Mouse (Mus musculus) neutrophil, adult 5-6 weeks (primary cell): ENCODE results near the gene Vmn1r51. TPM values are rescaled to one million over a fixed set of nuclear protein-coding genes. Genes with fewer than 3 reads are reported as not detected.
"Not testable (repeated sequence)": the region's sequence is repeated elsewhere in the genome, so short reads cannot be mapped to it uniquely, and the experiment has no call there.

Experiments
- ATAC-seq: fragments of 151-379, 151-347 bp; 2 replicates; pipeline ENCODE4 v1.8.0; 2017; ENCODE audit warnings: mild to moderate bottlenecking, moderate TSS enrichment; ENCODE audit not compliant: insufficient number of reproducible peaks, poor library complexity, low FRiP score, severe bottlenecking; ENCODE audit errors: extremely low read depth
- total RNA-seq: library from RNA; stranded (forward); fragments of 200-1000 nt; gene quantifications from 2 replicates; pipeline ENCODE4 v1.2.3, GENCODE M21; 2017

Gene Vmn1r51
- total RNA-seq = not detected in 2 replicates

DNA sequence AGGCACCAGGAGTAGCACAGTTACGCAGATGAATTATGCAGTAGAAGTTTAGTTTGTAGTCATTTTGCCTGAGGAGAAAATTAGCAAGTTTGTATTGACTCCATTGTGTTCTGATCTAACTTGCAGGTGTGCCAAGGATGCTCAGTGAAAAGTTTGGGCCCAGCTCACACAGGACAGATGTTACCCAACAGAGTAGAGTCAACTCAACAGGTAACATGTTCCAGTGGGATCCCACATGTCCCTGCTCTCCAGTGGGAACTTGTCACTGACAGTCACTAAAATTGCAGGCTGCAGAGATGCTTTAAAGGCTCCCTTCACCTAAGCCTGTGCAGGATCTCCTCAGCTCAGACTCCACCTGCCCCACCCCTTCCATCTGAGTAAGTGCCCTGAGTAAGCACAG, at the start of gene Vmn1r51:
Gene Vmn1r51 (plus strand): TSS at position 301 of the 400 bp plus-strand sequence.
- ATAC-seq = not testable (repeated sequence)

DNA sequence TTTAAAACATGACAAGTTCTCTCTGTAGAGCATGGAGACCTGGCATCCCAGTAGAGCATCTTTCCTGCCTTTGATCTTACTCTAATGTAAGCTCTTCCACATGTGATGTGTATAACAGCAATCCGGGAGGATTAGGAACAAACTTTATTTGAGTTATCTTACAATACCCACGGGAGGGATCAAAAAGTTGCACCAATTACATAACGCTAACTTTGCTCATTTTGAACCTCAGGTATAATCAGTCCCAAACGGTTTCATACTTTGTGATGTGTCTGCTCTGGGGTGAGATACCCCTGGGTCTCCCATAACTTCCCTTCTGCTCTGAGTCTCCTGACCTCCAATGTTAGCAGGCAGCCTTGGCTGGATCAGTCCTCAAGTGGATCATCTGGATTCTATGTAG, 44.0 kb upstream of the Vmn1r51 start, which contains the start of gene Vmn1r49:
Gene Vmn1r49 (minus strand): TSS at position 101 of the 400 bp plus-strand sequence.
- no peak for ATAC-seq

DNA sequence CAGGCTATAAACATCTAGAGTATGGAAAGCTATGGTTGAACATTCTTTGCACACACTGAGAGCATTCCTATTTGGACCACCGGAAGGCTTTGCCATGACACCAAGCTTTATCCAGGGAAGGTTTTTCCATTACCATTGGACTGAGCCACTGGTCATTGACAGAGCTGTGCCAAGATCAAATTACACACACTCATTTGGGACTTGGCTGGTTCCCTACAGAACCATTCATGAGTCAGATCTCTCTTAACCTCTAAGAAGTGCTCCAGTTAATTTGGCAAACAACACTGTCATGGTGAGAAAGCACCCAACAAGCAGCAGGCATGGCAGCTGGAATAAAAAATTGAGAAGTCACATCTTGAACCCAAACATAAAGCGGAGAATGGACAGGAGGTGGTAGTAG, 21.8 kb upstream of the Vmn1r51 start:
- no peak for ATAC-seq

DNA sequence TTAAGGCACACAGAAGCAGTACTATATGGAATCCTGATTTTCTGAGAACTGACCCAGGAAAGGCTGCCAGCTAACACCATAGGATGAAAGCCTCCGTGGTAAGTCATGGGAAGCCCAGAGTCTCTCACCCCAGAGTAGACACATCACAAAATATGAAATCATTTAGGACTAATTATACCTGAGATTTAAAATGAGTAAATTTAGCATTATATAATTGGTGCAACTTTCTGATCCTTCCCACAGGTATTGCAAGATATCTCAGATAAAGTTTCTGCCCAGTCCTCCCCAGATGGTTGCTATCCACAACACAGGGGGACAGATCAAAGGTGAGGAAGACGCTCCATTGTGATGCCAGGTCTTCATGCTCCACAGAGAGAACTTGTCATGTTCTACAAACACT, 21.3 kb upstream of the Vmn1r51 start, which contains the start of gene Vmn1r50:
Gene Vmn1r50 (plus strand): TSS at position 301 of the 400 bp plus-strand sequence.
- ATAC-seq = no peak

DNA sequence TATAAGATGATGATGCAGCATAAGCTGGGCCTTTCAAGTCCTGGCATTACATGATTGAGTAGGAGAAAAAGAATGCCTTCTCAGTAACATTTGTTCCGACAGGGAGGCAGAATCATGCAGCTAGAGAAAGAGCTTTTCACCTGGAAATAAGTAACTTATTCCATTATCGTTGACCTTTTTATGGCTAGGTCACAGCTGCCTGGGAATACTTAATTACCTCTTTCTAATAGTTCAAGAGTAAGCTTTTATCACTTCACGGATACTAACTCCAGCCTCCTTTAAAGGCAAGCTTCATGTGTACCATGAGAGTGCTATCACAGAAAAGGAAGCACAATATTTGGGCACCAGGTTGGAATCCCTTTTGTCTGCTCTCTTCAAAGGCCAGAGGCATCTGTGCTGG, 37.7 kb downstream of the Vmn1r51 start:
- no peak for ATAC-seq

DNA sequence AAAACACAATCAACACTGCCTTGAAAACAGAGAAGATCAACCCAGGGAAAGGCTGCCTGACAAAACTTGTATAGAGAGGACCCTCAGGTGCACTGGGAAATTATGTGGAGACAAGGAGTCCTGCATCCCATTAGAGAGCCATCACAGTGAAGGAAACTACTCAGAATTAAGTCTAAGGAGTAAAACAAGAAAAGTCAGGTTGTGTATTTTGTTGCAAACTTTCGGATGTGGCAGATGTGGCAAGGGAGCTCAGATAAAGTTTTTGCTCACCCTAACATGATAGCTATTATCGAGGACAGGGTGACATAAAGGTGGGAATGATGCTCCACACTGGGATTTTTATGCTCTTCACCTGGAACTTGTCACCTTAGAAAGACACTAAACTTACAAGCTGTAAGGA, 52.1 kb downstream of the Vmn1r51 start, which contains the start of gene Vmn1r52:
Gene Vmn1r52 (plus strand): TSS at position 301 of the 400 bp plus-strand sequence.
- ATAC-seq = no peak

Other genes starting within 250 kb of the Vmn1r51 start
- not detected in 2 replicates for gene Vmn1r42, start 246.2 kb upstream of the Vmn1r51 start, total RNA-seq
- gene Vmn1r43, start 246.2 kb upstream of the Vmn1r51 start, total RNA-seq = 0.12 TPM in 1 of 2 replicates, not detected in the other
- not detected in 2 replicates for gene Vmn1r44, start 238.9 kb upstream of the Vmn1r51 start, total RNA-seq
- gene Vmn1r45, start 182.0 kb upstream of the Vmn1r51 start, total RNA-seq = not detected in 2 replicates
- gene Vmn1r46, start 153.3 kb upstream of the Vmn1r51 start, total RNA-seq = 0.12 TPM in 1 of 2 replicates, not detected in the other
- gene Vmn1r47, start 106.4 kb upstream of the Vmn1r51 start, total RNA-seq = not detected in 2 replicates
- not detected in 2 replicates for gene Vmn1r48, start 85.8 kb upstream of the Vmn1r51 start, total RNA-seq
- gene Vmn1r49, start 44.1 kb upstream of the Vmn1r51 start, total RNA-seq = not detected in 2 replicates
- gene Vmn1r50, start 21.2 kb upstream of the Vmn1r51 start, total RNA-seq = not detected in 2 replicates
- not detected in 2 replicates for gene Vmn1r52, start 52.2 kb downstream of the Vmn1r51 start, total RNA-seq
- not detected in 2 replicates for gene V1ra8, start 80.2 kb downstream of the Vmn1r51 start, total RNA-seq
- not detected in 2 replicates for gene Vmn1r53, start 101.8 kb downstream of the Vmn1r51 start, total RNA-seq
- gene Vmn1r54, start 123.7 kb downstream of the Vmn1r51 start, total RNA-seq = not detected in 2 replicates
- not detected in 2 replicates for gene BC048671, start 178.6 kb downstream of the Vmn1r51 start, total RNA-seq
- 0.86 and 2.4 TPM in 2 replicates for gene Chst13, start 202.6 kb downstream of the Vmn1r51 start, total RNA-seq
- not detected in 2 replicates for gene Uroc1, start 210.7 kb downstream of the Vmn1r51 start, total RNA-seq
- gene Zxdc, start 246.9 kb downstream of the Vmn1r51 start, total RNA-seq = 27.0 and 29.1 TPM in 2 replicates